Mouse (Mus musculus) layer of hippocampus, adult 9-10 months (tissue): ENCODE data around the gene Hist1h2bg.
"Not testable (repeated sequence)": the region's sequence is repeated elsewhere in the genome, so short reads cannot be mapped to it uniquely, and the experiment has no call there.

ENCODE experiments used
- DNase-seq: peaks from one replicate; pipeline ENCODE4 v3.0.0; 2022; ENCODE audit warnings: low spot score

The Hist1h2bg gene

GRCm38 (mm10) chr13:23584331-23584730 lies 13.1 kb downstream of the Hist1h2bg start:
- DNase-seq = no peak

DNA sequence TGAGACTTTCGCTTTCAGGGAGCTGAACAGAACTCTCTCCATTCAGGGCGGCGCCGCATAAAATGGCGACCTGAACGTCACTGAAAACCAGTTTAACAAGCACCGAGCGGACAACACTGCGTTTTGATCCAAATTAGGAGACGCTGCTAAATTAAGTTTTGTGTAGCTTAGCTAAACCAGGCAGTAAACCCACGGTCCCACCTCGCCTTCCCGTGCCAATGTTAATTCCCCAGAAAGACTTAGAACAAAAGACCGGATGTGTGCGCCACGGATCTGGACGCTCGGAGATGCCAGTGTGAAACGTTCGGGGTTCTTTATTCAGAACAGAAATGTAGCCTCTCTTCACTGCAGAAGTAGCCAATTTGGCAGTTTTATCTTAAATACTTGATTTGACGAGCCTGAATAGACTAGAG lies 13.8 kb downstream of the Hist1h2bg start:
- no peak for DNase-seq

GRCm38 (mm10) chr13:23585442-23586098 lies 14.4 kb downstream of the Hist1h2bg start:
- peak; percentile 87 for DNase-seq

GRCm38 (mm10) chr13:23586099-23586939 lies 15.1 kb downstream of the Hist1h2bg start:
- no peak for DNase-seq

DNA sequence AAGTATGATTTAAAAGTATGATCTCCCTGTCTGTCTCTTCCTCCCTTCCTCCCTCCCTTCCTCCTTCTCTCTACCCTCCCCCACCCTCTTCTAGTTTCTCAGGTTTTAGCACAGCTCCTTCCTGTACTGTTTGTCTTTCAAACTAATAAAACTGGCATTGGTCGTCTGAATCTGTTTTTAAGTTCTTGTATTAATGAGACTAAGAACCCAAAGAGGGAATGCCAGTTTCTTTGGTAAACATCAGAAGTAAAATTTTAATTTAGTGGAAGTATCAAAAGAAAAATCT lies 15.7 kb downstream of the Hist1h2bg start:
- DNase-seq = no peak

- DNase-seq = no peak
Observed at GRCm38 (mm10) chr13:23591206-23591605, 20.0 kb downstream of the Hist1h2bg start.

DNA sequence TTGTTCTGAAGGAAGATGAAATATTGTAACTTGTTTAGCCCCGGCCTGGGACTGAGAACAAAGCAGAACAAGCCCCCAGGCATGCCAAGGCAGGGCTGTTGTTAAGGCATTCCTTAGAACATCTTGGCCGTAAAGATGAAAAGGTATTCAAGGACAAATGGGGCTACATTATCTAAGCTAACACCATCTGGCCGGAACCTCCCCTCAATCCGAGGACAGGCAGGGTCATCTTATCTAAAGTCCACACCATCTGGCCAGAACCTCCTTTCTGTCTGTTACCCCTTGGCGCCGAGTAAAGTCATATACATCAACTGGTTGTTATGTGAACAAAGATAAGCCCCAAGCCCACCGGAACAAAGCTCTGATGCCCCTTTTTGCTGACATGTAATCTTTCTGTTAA lies 20.7 kb downstream of the Hist1h2bg start:
- not testable (repeated sequence) for DNase-seq

DNA sequence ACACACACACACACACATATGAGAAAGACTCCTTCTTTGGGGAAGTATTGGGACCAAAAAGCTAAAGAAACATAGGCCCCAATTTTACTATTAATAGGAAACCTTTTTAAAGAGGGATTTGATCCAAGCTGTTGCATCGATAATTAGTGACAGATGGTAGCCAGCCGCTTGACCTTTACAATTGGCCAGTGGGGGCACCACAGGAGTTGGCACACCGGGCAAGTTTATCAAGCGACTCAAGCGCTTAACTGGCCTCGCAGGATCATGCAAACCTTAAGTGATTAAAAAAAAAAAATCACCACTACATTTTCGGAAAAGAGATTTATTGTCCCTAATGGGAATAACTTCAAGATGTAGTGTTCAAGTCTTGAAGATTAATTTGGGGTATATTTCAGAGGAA lies 21.4 kb downstream of the Hist1h2bg start:
- DNase-seq = no peak

DNA sequence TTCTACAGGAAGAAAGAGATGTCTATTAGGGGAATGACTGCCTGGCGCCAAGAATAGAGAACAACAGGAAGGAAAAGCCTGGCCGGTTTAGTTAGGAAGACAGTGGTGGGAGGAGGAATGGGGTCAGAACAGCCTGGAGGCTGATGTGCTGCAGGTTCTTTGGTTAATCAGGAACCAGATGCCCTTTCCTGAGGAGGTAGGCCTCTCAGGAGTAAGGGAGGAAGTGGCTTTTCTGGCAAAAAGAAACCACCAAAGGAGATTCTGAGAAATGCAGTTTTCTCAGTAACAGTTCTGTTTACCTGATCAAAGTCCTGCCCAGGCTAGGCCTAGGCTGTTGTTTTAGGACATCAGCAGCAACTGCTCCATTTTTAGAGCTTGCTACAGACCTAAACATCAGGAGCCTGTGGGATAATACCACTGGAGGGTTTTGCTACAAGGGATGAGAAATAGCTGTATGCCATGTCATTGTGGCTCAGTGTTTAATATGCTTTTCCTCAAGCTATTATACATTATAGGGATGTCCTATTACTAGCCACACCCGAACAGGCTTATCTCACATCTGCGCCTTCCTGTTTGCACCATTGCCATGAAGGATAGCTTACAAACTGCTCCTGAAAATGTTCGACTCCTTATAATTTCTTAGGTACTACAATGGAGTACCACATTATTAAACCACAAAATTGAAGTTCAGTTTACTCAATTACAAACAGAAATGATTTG lies 22.0 kb downstream of the Hist1h2bg start:
- no peak for DNase-seq

GRCm38 (mm10) chr13:23595185-23595584 lies 24.0 kb downstream of the Hist1h2bg start:
- DNase-seq = no peak

DNA sequence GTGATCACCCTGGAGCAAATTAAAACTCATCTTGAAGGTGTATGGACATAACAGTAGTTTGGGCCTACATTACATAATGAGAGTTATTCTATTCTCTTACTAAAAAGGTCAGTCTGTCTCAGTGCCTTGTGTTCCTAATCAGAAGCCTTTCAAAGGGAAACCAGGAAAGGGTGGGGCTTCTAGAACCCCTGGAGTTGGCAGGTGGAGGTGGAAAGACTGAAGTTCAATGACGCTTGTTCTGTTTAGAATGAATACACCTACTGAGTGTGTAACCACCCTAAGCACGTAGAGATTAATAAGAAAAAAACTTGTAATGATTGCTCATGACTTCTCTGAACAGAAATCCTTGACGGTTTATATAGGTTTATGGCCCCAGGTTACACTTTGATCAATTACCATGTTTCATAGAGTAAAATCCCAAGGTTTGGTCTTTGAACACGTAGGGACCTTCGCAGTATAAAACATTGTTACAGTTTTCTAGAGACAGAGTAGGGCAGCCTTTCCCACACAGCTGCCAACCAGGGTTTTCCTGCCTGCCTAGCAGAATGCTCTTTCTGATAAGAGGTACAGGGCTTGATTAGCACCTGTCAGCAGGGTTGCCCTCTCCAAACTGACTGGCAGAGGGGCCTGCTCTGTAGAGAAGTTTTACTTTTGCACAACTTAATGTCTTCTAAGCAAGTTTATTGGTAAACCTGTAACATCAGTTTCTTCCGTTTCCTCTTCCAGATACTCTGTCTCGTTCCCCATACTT lies 24.6 kb downstream of the Hist1h2bg start:
- DNase-seq = no peak

GRCm38 (mm10) chr13:23597957-23598356 lies 26.8 kb downstream of the Hist1h2bg start:
- no peak for DNase-seq

DNA sequence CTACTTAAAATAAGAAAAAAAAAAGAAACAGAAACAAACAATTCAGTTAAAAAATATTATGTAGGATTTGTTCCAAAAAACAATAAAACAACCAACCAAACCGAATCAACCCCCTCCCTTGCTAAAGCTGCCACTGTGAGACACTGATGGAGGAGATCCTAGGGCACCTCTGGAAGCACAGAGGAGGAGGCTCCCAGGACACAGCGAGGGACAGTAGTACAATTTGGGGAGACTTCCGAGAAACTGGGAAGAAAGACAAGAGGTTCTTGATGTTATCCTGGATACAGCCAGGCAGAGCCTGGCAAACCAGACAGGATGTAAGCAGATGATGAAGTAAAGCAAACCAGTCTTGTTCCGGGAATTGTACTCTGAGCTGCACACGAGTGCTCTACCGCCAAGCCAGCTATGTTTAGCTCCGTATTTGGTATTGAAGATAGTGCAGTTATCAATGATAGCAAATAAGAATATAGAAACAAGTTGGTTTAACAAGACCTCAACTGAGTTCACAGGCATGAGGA lies 32.0 kb downstream of the Hist1h2bg start:
- no peak for DNase-seq

DNA sequence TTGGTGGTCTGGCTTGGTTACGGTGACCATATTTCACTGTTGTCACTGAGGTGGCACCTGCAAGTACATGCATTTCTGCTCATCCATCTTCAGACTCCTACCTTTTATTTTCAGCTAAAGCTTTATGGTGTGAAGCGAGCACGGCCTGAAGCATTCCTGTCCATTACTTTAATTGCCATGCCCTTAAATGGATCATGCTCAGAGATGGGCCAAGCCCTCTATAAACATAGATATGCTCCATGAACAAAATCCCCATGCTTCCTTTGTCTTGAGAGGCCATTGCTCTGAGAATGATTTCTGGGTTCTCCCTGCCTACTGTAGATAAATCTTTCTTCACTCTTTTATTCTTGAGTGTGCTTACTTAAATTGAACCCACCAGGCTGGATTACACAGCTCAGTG lies 33.3 kb downstream of the Hist1h2bg start:
- DNase-seq = no peak

DNA sequence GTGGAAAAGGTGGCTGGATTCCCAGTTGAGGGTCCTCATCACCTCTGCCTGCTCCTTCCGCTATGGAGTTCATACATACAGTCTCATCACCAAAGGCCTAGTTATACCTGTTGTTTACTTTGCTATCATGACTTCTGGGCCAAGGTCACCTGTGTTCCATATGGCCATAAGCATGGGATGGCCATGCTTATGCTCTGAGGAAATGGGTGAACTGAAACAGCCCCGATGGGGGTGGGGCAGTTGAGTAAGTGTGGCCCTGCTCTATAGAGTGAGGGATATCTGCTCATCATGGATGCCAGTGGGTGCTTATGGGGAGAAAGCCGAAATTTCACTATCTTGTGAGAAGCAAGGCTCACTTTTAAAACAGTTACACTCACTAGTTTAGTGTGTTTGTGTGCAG lies 33.9 kb downstream of the Hist1h2bg start:
- no peak for DNase-seq

DNA sequence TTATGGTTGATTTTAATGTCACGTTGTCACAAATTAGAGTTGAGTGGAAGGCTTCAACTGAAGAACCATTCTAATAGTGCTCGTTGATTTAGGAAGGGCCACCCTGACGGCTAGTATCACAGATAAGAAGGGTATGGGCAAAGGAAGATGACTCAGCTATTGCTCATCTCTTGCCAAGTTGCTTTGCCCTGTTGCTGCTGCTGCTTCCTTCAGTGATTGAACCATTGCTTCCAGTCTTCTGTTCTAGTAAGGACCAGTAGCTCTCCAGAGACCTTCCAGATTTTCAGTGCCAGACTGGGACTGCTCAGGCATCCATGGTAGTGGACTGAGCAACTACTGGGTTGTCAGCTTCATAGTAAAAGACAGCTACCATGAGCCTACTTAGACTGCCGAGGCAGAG lies 38.0 kb downstream of the Hist1h2bg start:
- DNase-seq = no peak

- DNase-seq = no peak
Observed at GRCm38 (mm10) chr13:23609844-23610243, 38.6 kb downstream of the Hist1h2bg start.

DNA sequence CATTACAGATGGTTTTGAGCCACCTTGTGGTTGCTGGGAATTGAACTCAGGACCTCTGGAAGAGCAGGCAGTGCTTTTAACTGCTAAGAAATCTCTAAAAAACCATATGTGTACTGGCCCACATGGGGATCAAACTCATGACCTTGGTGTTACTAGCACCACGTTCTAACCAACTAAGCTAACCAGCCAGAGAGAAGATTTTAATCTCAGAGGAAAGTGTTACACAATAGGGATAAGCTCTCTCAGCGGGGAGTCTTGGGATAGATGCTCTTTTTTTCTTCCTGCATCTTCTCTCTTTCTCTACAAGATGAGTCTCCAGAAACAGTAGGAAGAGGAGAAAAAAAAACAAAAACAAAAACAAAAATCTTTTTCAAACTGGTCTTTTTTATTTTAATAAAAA lies 39.2 kb downstream of the Hist1h2bg start:
- no peak for DNase-seq

- DNase-seq = no peak
Observed at GRCm38 (mm10) chr13:23611638-23612037, 40.4 kb downstream of the Hist1h2bg start.

GRCm38 (mm10) chr13:23620056-23620732 lies 49.0 kb downstream of the Hist1h2bg start:
- no peak for DNase-seq

DNA sequence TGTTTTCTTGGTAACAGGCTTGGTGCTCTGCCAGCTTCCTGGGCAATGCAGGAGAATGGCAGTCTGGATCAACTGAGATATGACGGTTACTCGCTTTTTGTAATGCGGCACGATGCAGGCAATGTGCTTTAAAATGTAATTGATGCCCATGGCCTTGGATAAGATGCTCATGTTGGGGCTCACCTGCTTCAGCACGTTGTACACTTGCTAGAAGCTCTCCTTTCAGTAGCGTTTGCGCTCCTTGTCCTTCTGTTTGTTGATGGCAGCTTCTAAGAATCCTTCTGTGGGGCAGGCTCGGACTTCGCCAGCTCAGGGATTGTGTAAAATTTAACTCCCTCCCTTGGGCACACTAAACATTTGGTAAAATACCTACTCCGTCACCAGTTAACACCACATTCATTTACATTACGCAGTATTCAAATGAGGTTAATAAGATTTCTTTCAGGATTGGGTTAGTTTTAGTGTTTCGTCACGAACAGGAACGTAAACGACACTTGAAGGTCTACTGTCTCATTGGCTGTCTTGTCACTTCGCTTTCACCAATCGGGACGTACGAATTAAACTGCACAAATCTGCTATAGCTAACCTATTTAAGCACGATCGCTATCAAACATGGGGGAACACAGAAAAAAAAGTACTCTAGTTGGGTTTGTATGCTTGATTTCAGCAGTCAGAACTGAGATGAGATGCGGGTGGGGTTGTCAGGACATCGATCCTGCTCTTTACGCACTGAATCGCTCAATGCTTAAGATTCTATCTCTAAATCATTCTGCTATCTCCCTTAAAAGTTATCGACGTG lies 49.7 kb downstream of the Hist1h2bg start, which contains the start of gene Hist1h2be:
TSS of gene Hist1h2be (minus strand) at position 392 of the 799 bp plus-strand sequence.
- DNase-seq = peak; percentile 83
